Comparison of ENCODE assay signal across 22 mouse cellular contexts in the genomic region with DNA sequence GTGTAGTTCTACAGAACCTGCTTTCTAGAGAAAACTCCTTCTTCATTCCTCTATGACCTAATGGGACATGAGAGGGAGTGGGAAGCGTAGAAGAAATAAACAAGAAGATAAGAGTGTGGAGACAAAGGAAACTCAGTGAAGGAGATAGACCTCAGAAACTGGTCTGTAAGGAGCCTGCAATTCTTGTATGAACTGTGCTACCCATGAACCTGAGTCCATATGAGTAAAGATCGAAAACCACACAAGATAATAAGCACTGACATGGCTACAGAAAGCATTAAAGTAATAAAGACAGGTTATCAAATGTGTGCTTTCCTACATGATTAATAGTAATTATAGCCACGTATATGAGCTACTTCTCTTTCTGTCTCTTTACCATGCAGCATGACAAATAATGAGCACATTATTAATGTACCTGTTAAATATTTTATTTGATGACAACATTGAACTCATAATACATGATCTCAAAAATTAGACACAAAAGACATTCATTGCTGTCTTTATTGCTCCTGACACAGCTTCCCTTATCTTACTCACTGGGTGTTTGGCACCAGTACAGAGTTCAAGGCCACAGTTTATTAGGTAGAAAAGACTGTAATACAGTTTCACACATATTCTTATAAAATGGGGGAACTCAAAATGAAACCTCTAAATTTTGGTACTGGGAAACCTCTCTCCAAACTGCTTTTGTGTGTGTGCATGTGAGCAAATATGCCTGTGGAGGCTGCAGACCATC.
"Had no signal": no experiment of that assay in that cellular context is flagged by ENCODE, and none has a peak within 500 bp of the region (broad histone marks: within the 10 kb centered on the region; RNA-seq: fewer than 3 reads in every experiment).

No protein-coding gene starts in this region.

- DNase-seq: kidney, adult 11 months; kidney, adult 8-10 months; kidney, postnatal 10 days; kidney, postnatal 4 days; liver; liver, embryonic 13.5 days; lung, adult 2 months; lung, postnatal 14 days; retina, postnatal 1 day; right cerebral cortex, postnatal 25 days; thymus, adult 2 months; thymus, postnatal 14 days; thymus, postnatal 4 days had no signal

- H3K4me3 ChIP-seq: kidney, embryonic 15.5 days; limb, embryonic 10.5 days; limb, embryonic 13.5 days; liver, embryonic 13.5 days; midbrain, embryonic 12.5 days; midbrain, embryonic 15.5 days; myocyte; neural tube, embryonic 13.5 days had no signal

- H3K36me3 ChIP-seq: kidney, embryonic 15.5 days; limb, embryonic 10.5 days; limb, embryonic 13.5 days; liver, embryonic 13.5 days; midbrain, embryonic 12.5 days; midbrain, embryonic 15.5 days; neural tube, embryonic 13.5 days had no signal

- H3K27me3 ChIP-seq: kidney, embryonic 15.5 days; limb, embryonic 13.5 days; liver, embryonic 13.5 days; midbrain, embryonic 15.5 days; neural tube, embryonic 13.5 days had no signal

- H3K9ac ChIP-seq: kidney, embryonic 15.5 days; limb, embryonic 13.5 days; liver, embryonic 13.5 days; midbrain, embryonic 12.5 days; midbrain, embryonic 15.5 days; neural tube, embryonic 13.5 days had no signal

- H3K9me3 ChIP-seq: kidney, embryonic 15.5 days; limb, embryonic 10.5 days; limb, embryonic 13.5 days; liver, embryonic 13.5 days; midbrain, embryonic 12.5 days; midbrain, embryonic 15.5 days; neural tube, embryonic 13.5 days had no signal

- H3K27ac ChIP-seq: kidney, embryonic 15.5 days; limb, embryonic 10.5 days; limb, embryonic 13.5 days; liver, embryonic 13.5 days; macrophage; midbrain, embryonic 12.5 days; midbrain, embryonic 15.5 days; neural tube, embryonic 13.5 days; stomach, postnatal 0 days had no signal

- H3K4me1 ChIP-seq: kidney, embryonic 15.5 days; limb, embryonic 10.5 days; limb, embryonic 13.5 days; liver, embryonic 13.5 days; midbrain, embryonic 12.5 days; midbrain, embryonic 15.5 days had no signal

- ATAC-seq: midbrain, embryonic 15.5 days had no signal

- H3K4me2 ChIP-seq: kidney, embryonic 15.5 days; limb, embryonic 13.5 days; liver, embryonic 13.5 days; midbrain, embryonic 12.5 days; midbrain, embryonic 15.5 days; neural tube, embryonic 13.5 days had no signal
